Mouse (Mus musculus): Measurements from ENCODE around the gene Rbpj. TPM values are rescaled to one million over a fixed set of nuclear protein-coding genes. Genes with fewer than 3 reads are reported as not detected.

The Rbpj gene
- polyA plus RNA-seq, 1 experiment from 2014 or later = 14.2 TPM

DNA sequence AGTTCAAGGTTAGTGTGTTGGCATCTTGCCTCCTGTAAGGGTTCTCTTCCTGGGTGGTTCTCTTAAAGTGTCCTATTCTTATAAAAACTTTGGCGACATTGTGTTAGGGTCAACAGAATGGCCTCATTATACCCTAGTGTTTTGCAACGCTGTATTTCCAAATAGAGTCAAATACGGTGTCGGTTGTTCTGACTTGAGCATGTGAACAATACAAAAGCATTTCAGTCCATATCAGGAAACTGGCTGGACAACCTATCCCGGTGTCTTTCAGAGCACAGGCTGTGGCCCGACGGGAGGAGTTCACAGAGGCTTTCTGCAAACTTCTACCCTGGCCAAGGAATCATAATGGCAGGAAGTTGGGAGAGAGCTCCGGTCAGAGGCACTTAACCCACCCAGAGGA is 226.1 kb downstream of the Rbpj start:
- WGBS = 72% methylated on average over 8 of the region's 8 CpGs
- Histone ChIP-seq H3K27ac (ENCODE audit: low read depth, low read length) (no peak overlapping the region), H3K9me3 (ENCODE audit: control insufficient read depth) (no peaks in the 10 kb centered on the region), H3K9ac (ENCODE audit: low read depth, low read length) (no peak overlapping the region), H3K36me3 (ENCODE audit: control insufficient read depth, insufficient read depth) (no peaks in the 10 kb centered on the region), H3K27me3 (replicated peaks; ENCODE audit: control insufficient read depth, insufficient read depth, low read length) (no peaks in the 10 kb centered on the region), H3K4me3 (ENCODE audit: low read depth, low read length) (no peak overlapping the region), H3K4me1 (replicated peaks; ENCODE audit: control insufficient read depth, insufficient read depth, low read length) (no peaks in the 10 kb centered on the region), H3K4me2 (replicated peaks; ENCODE audit: low read depth) (no peak overlapping the region)
- ATAC-seq = no peak
- TF ChIP-seq CTCF (IDR thresholded peaks at IDR 0.05; ENCODE audit: low read depth) = no peak

DNA sequence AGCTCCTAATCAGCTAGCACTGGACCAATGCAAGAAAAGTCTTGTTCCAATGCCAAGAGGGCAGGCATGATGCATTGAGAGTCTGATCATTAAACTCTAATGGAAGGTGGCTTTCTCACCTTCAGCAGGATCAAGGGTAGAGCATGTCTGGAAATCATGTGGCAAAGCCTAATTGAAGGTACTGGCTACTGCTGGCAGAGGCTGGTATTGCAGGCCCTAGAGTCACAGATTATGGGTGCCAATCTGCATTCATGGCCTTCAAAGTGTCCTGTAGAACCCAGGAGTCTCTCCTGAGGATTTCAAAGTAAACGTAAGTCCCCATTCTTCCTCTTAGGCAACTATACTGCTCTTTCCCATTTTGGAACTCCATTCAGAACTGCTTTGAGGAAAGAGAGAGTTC is 226.7 kb downstream of the Rbpj start:
- no peaks in the 10 kb centered on the region for H3K36me3 ChIP-seq (ENCODE audit: control insufficient read depth, insufficient read depth)
- 96% methylated on average over 1 of the region's 1 CpGs for WGBS

DNA sequence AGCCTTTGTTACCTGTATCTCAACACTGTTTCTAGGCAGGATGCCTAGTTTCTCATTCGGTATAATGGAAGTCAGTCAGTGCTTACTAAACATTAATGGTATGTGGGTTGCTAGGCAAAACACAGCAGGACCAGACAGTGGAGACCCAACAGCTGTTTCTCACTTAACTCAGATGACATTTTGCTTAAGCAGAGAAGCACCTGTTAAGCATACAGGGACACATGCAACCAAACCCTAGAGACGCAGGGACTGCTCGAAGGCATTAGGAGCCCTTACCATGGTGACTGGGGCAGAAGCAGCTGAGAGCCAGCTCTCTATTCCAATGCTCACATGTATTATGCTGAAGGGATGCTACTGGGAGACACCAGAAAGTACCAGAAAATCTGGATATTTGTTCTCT is 230.7 kb downstream of the Rbpj start:
- H3K36me3 ChIP-seq (ENCODE audit: control insufficient read depth, insufficient read depth) = no peaks in the 10 kb centered on the region
- ATAC-seq = no peak
- no peaks in the 10 kb centered on the region for H3K9me3 ChIP-seq (ENCODE audit: control insufficient read depth)
- no peak overlapping the region for H3K27ac ChIP-seq (ENCODE audit: low read depth, low read length)
- no peak for TF ChIP-seq CTCF (IDR thresholded peaks at IDR 0.05; ENCODE audit: low read depth)
- 60% methylated on average over 3 of the region's 3 CpGs for WGBS
- H3K9ac ChIP-seq (ENCODE audit: low read depth, low read length) = no peak overlapping the region
- H3K4me3 ChIP-seq (ENCODE audit: low read depth, low read length) = no peak overlapping the region
- no peaks in the 10 kb centered on the region for H3K27me3 ChIP-seq (replicated peaks; ENCODE audit: control insufficient read depth, insufficient read depth, low read length)
- no peaks in the 10 kb centered on the region for H3K4me1 ChIP-seq (replicated peaks; ENCODE audit: control insufficient read depth, insufficient read depth, low read length)
- no peak overlapping the region for H3K4me2 ChIP-seq (replicated peaks; ENCODE audit: low read depth)

More for the DNA sequence above, 226.7 kb downstream of the Rbpj start:
- Histone ChIP-seq H3K4me3 (ENCODE audit: low read depth, low read length) (no peak overlapping the region), H3K27me3 (replicated peaks; ENCODE audit: control insufficient read depth, insufficient read depth, low read length) (no peaks in the 10 kb centered on the region), H3K9me3 (ENCODE audit: control insufficient read depth) (no peaks in the 10 kb centered on the region), H3K4me1 (replicated peaks; ENCODE audit: control insufficient read depth, insufficient read depth, low read length) (no peaks in the 10 kb centered on the region), H3K9ac (ENCODE audit: low read depth, low read length) (no peak overlapping the region), H3K27ac (ENCODE audit: low read depth, low read length) (no peak overlapping the region), H3K4me2 (replicated peaks; ENCODE audit: low read depth) (no peak overlapping the region)
- ATAC-seq = no peak
- peak; percentile 20; the same call in 1 of the 2 replicates for TF ChIP-seq CTCF (IDR thresholded peaks at IDR 0.05; ENCODE audit: low read depth)

DNA sequence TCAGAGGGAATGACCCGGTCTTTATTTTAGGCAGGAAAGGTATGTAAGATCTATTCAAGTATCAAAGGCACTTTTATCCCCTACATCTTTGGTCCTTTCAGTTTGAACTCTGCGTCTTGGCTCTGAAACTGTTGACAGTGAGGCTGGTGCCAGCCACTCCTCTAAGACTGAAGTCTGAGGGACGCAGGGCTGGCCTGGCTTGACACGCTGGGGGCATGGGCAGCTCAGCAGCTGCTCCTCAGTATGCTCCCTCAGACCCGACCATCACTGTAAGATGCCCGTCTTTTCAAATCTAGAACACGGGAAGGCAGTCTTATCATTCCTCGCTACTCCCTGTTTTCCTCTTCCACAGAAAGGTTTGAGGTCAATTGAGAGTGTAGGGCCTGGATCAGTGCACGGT is 231.8 kb downstream of the Rbpj start:
- H3K4me2 ChIP-seq (replicated peaks; ENCODE audit: low read depth) = no peak overlapping the region
- no peak for ATAC-seq
- no peak overlapping the region for H3K9ac ChIP-seq (ENCODE audit: low read depth, low read length)
- H3K36me3 ChIP-seq (ENCODE audit: control insufficient read depth, insufficient read depth) = no peaks in the 10 kb centered on the region
- no peaks in the 10 kb centered on the region for H3K9me3 ChIP-seq (ENCODE audit: control insufficient read depth)
- no peak overlapping the region for H3K27ac ChIP-seq (ENCODE audit: low read depth, low read length)
- WGBS = 75% methylated on average over 9 of the region's 9 CpGs
- TF ChIP-seq CTCF (IDR thresholded peaks at IDR 0.05; ENCODE audit: low read depth) = no peak
- H3K27me3 ChIP-seq (replicated peaks; ENCODE audit: control insufficient read depth, insufficient read depth, low read length) = no peaks in the 10 kb centered on the region
- H3K4me3 ChIP-seq (ENCODE audit: low read depth, low read length) = no peak overlapping the region
- H3K4me1 ChIP-seq (replicated peaks; ENCODE audit: control insufficient read depth, insufficient read depth, low read length) = no peaks in the 10 kb centered on the region

DNA sequence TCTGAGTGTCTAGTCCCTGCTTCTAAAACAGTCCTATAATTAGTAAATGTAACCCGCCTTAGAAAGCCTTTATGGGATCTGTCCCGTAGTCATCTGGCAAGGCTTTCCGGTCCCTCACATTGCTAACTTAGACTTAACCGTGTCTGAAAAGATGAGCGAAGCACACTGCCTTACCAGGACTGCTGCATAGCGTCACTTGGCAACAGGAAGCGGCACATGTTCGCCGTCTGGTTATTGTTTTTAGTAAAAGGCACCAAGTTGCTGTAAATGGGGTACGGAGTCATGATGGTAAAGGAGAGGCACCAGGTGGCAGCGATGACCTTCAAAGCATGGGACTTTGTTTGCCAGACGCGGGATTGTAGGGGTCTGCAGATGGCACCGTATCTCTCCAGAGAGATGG is 236.7 kb downstream of the Rbpj start:
- no peak for TF ChIP-seq CTCF (IDR thresholded peaks at IDR 0.05; ENCODE audit: low read depth)
- Histone ChIP-seq H3K9me3 (ENCODE audit: control insufficient read depth) (no peaks in the 10 kb centered on the region), H3K27ac (ENCODE audit: low read depth, low read length) (no peak overlapping the region), H3K36me3 (ENCODE audit: control insufficient read depth, insufficient read depth) (no peaks in the 10 kb centered on the region), H3K27me3 (replicated peaks; ENCODE audit: control insufficient read depth, insufficient read depth, low read length) (no peaks in the 10 kb centered on the region), H3K9ac (ENCODE audit: low read depth, low read length) (no peak overlapping the region), H3K4me2 (replicated peaks; ENCODE audit: low read depth) (no peak overlapping the region), H3K4me1 (replicated peaks; ENCODE audit: control insufficient read depth, insufficient read depth, low read length) (no peaks in the 10 kb centered on the region), H3K4me3 (ENCODE audit: low read depth, low read length) (no peak overlapping the region)
- 71% methylated on average over 14 of the region's 14 CpGs for WGBS
- no peak for ATAC-seq

Other genes starting within 250 kb of the Rbpj start
- gene Smim20, start 199.1 kb upstream of the Rbpj start, polyA plus RNA-seq (2015; fragmentation: Nextera tagmentation; extraction: Ambion mirVana) = 160 and 162 TPM in 2 replicates
- gene Cckar, start 241.6 kb downstream of the Rbpj start, polyA plus RNA-seq (2015; fragmentation: Nextera tagmentation; extraction: Ambion mirVana) = 2.3 and 2.4 TPM in 2 replicates

All from intestine, postnatal 0 days (tissue).